Mouse (Mus musculus) monocyte, adult 2 months (primary cell): ENCODE data around the gene Ints6.

ENCODE experiments used
- DNase-seq, 2 experiments: peaks; one replicate each; pipeline ENCODE4 v3.0.0; 2022; ENCODE audit warnings: low spot score in 2 of 2, low read depth in 1 of 2

Gene Ints6

GRCm38 (mm10) chr14:62761036-62761881 is at the start of gene Ints6:
Ints6 (minus strand) TSS chr14:62761169.
- peak; percentile 97 to 98 for DNase-seq

- DNase-seq: peak; percentile 31 to 59
These were observed 47.9 kb upstream of the Ints6 start for GRCm38 (mm10) chr14:62808661-62809523.

- no peak for DNase-seq
These were observed 46.0 kb upstream of the Ints6 start for GRCm38 (mm10) chr14:62806921-62807320.

- no peak for DNase-seq
These were observed 42.2 kb upstream of the Ints6 start for GRCm38 (mm10) chr14:62803204-62803603.

- no peak for DNase-seq
These were observed 39.8 kb upstream of the Ints6 start for GRCm38 (mm10) chr14:62800791-62801190.

GRCm38 (mm10) chr14:62798608-62799101 is 37.7 kb upstream of the Ints6 start:
- DNase-seq: no peak

GRCm38 (mm10) chr14:62795719-62796118 is 34.8 kb upstream of the Ints6 start:
- DNase-seq: no peak

- no peak for DNase-seq
These were observed 28.3 kb upstream of the Ints6 start for GRCm38 (mm10) chr14:62789282-62789681.

GRCm38 (mm10) chr14:62782981-62783380 is 22.0 kb upstream of the Ints6 start:
- DNase-seq: no peak

GRCm38 (mm10) chr14:62780520-62781316 is 19.7 kb upstream of the Ints6 start:
- no peak for DNase-seq

GRCm38 (mm10) chr14:62778095-62778494 is 17.1 kb upstream of the Ints6 start:
- no peak for DNase-seq

- no peak for DNase-seq
These were observed 14.1 kb upstream of the Ints6 start for GRCm38 (mm10) chr14:62775034-62775433.

GRCm38 (mm10) chr14:62774246-62774645 is 13.3 kb upstream of the Ints6 start:
- no peak for DNase-seq

- no peak for DNase-seq
These were observed 12.8 kb upstream of the Ints6 start for GRCm38 (mm10) chr14:62773766-62774165.

- DNase-seq: no peak
These were observed 4.4 kb upstream of the Ints6 start for GRCm38 (mm10) chr14:62765398-62765797.

- no peak for DNase-seq
These were observed 3.4 kb upstream of the Ints6 start for GRCm38 (mm10) chr14:62764371-62764770.

GRCm38 (mm10) chr14:62761943-62762342 is 974 bp upstream of the Ints6 start:
- DNase-seq: no peak

GRCm38 (mm10) chr14:62760321-62761035 is 491 bp downstream of the Ints6 start:
- DNase-seq: peak in 1 of 2 experiments; percentile 49

- DNase-seq: peak; percentile 12 to 59
These were observed 1.1 kb downstream of the Ints6 start for GRCm38 (mm10) chr14:62759771-62760320.

- DNase-seq: no peak
These were observed 2.3 kb downstream of the Ints6 start for GRCm38 (mm10) chr14:62758714-62759113.
